Mouse (Mus musculus): Measurements from ENCODE around the gene Hnrnpk.
"Not testable (repeated sequence)": the region's sequence is repeated elsewhere in the genome, so short reads cannot be mapped to it uniquely, and the experiment has no call there.

Hnrnpk gene

GRCm38 (mm10) chr13:58403243-58403642, at the start of gene Hnrnpk:
TSS of gene Hnrnpk (minus strand) at chr13:58403343.
- not testable (repeated sequence) for DNase-seq

- no peak for DNase-seq
Measured at GRCm38 (mm10) chr13:58452246-58452645, 49.1 kb upstream of the Hnrnpk start.

GRCm38 (mm10) chr13:58450459-58451182, 47.5 kb upstream of the Hnrnpk start:
- no peak for DNase-seq

- DNase-seq = no peak
Measured at GRCm38 (mm10) chr13:58446541-58446940, 43.4 kb upstream of the Hnrnpk start.

- peak; percentile 77 for DNase-seq
Measured at GRCm38 (mm10) chr13:58443787-58444186, 40.6 kb upstream of the Hnrnpk start.

- DNase-seq = no peak
Measured at GRCm38 (mm10) chr13:58443326-58443725, 40.2 kb upstream of the Hnrnpk start.

- no peak for DNase-seq
Measured at GRCm38 (mm10) chr13:58439716-58440115, 36.6 kb upstream of the Hnrnpk start.

- peak; percentile 12 for DNase-seq
Measured at GRCm38 (mm10) chr13:58423061-58423660, 20.0 kb upstream of the Hnrnpk start.

GRCm38 (mm10) chr13:58422242-58422641, 19.1 kb upstream of the Hnrnpk start:
- no peak for DNase-seq

GRCm38 (mm10) chr13:58421026-58421425, 17.9 kb upstream of the Hnrnpk start:
- no peak for DNase-seq

- DNase-seq = no peak
Measured at GRCm38 (mm10) chr13:58419266-58419665, 16.1 kb upstream of the Hnrnpk start.

- no peak for DNase-seq
Measured at GRCm38 (mm10) chr13:58418656-58419055, 15.5 kb upstream of the Hnrnpk start.

- DNase-seq = no peak
Measured at GRCm38 (mm10) chr13:58415838-58416237, 12.7 kb upstream of the Hnrnpk start.

- no peak for DNase-seq
Measured at GRCm38 (mm10) chr13:58415374-58415773, 12.2 kb upstream of the Hnrnpk start.

- DNase-seq = no peak
Measured at GRCm38 (mm10) chr13:58411073-58411472, 7.9 kb upstream of the Hnrnpk start.

- DNase-seq = peak; percentile 87
Measured at GRCm38 (mm10) chr13:58402744-58403110, 416 bp downstream of the Hnrnpk start.

- DNase-seq = peak; percentile 97
Measured at GRCm38 (mm10) chr13:58402003-58402743, 970 bp downstream of the Hnrnpk start, which contains the start of gene Rmi1. TSS of gene Rmi1 (plus strand) at chr13:58402248.

GRCm38 (mm10) chr13:58401135-58402002, 1.8 kb downstream of the Hnrnpk start:
- DNase-seq = peak; percentile 81

- no peak for DNase-seq
Measured at GRCm38 (mm10) chr13:58400576-58400975, 2.6 kb downstream of the Hnrnpk start.

- DNase-seq = no peak
Measured at GRCm38 (mm10) chr13:58397651-58398050, 5.5 kb downstream of the Hnrnpk start.

GRCm38 (mm10) chr13:58394392-58394791, 8.8 kb downstream of the Hnrnpk start:
- DNase-seq = not testable (repeated sequence)

- DNase-seq = no peak
Measured at GRCm38 (mm10) chr13:58389324-58389951, 13.7 kb downstream of the Hnrnpk start.

Measured in lung, postnatal 36 days (tissue).